Mouse (Mus musculus): ENCODE data around the gene Prl3a1. TPM values are rescaled to one million over a fixed set of nuclear protein-coding genes. Genes with fewer than 3 reads are reported as not detected.

Gene Prl3a1
- not detected in 2 replicates for polyA plus RNA-seq (2015; fragmentation: Nextera tagmentation; extraction: Ambion mirVana)

DNA sequence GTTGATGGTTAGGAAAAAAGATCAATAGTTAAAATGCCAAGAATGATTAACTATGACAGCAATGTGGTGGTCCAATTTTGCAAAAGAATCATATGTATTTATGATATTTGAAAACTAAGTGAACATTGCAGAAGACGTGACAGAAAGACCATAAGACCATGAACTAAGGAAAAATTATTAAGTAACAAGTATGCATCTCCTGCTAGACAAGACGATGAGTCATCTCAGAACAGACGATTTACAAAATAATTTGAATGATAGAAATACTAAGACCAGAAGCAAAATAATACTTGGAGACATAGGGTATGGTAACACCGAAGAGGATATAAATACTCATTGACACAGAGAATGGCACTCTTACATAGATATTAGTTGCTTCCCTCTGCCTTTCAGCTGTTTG lies at the start of gene Prl3a1:
Gene Prl3a1 (plus strand): TSS at position 301 of the 400 bp plus-strand sequence.
- Histone ChIP-seq H3K4me3 (ENCODE audit: low read length) (no peak within 1 kb of the TSS), H3K27ac (ENCODE audit: low read length) (no peak within 1 kb of the TSS), H3K9ac (ENCODE audit: low read depth, low read length) (no peak within 1 kb of the TSS), H3K4me1 (ENCODE audit: control insufficient read depth, insufficient read depth, low read length) (no peaks in the 10 kb centered on the region), H3K9me3 (ENCODE audit: control insufficient read depth, low read length) (no peaks in the 10 kb centered on the region), H3K27me3 (replicated peaks; ENCODE audit: control insufficient read depth, insufficient read depth, low read length) (no peaks in the 10 kb centered on the region), H3K4me2 (ENCODE audit: low read depth, low read length) (no peak within 1 kb of the TSS), H3K36me3 (ENCODE audit: control insufficient read depth, insufficient read depth, low read length) (no peaks in the 10 kb centered on the region)
- no peak for ATAC-seq
- WGBS, result 86% methylated on average over 4 of the region's 4 CpGs

DNA sequence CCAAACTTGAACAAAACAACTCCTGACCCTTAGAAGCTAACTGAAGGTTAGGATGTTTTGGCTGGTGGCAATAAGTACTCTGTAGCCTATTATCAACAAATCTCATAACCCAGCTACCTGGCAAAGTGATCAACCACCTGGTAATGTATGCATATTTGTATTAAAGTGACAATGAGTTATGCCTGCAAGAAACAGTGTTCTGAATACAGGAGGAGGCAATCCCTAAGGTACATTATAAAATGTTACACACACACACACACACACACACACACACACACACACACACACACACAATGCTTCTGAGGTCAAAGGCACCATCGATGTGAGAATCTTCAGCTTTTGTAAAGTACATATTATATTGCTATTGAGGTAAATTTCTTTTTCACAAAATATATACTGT lies 17.7 kb upstream of the Prl3a1 start, which contains the start of gene Prl3b1:
Gene Prl3b1 (plus strand): TSS at position 301 of the 400 bp plus-strand sequence.
- Histone ChIP-seq H3K27me3 (replicated peaks; ENCODE audit: control insufficient read depth, insufficient read depth, low read length) (no peaks in the 10 kb centered on the region), H3K36me3 (ENCODE audit: control insufficient read depth, insufficient read depth, low read length) (no peaks in the 10 kb centered on the region), H3K4me2 (ENCODE audit: low read depth, low read length) (no peak within 1 kb of the TSS), H3K27ac (ENCODE audit: low read length) (no peak within 1 kb of the TSS), H3K9ac (ENCODE audit: low read depth, low read length) (no peak within 1 kb of the TSS), H3K4me3 (ENCODE audit: low read length) (no peak within 1 kb of the TSS), H3K4me1 (ENCODE audit: control insufficient read depth, insufficient read depth, low read length) (no peaks in the 10 kb centered on the region), H3K9me3 (ENCODE audit: control insufficient read depth, low read length) (no peaks in the 10 kb centered on the region)
- no peak for ATAC-seq
- 83% methylated on average over 1 of the region's 1 CpGs for WGBS

DNA sequence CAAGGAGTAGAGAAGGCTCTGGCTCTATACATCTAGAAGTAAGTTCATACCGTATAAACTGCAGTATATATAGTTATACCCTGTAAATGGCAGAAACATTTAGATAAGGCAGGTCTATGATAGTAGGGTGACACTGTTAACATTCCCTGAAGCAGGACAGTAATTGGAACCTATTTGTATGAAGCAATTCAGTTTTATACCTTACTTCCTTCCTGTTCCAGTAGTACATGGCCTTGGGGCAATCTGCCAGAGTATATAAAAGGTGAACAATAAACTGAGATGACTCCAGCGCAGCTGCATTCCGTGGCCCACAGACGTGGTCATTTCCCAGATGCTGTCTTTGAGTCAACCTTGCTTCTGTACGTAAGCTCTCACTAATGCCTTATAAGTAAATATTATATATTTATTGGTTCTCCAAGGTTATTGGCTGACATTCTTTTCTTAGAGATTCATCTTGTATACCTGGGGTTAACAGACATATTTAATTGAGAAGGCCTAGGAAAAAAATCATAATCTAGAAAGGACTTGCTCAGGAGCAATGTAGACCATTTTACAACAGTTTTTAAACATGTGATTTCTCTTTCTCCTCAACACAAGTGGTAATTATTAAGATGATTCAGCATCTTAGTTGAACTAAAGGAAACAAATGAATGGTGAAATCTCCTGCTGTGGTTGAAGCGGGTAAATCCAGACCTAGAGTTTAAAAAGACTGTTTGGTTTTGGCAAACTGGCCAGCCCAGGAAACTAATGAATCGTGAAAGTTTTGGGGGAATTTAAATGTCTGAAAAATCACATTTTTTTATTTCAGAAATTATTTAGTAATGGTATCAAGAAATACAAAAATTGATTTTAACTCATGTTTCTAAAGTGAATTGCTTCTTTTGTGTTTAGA lies 53.3 kb downstream of the Prl3a1 start, which contains the start of gene Prl6a1:
Gene Prl6a1 (plus strand): TSS at position 294 of the 892 bp plus-strand sequence.
- Histone ChIP-seq H3K36me3 (ENCODE audit: control insufficient read depth, insufficient read depth, low read length) (no peaks in the 10 kb centered on the region), H3K27me3 (replicated peaks; ENCODE audit: control insufficient read depth, insufficient read depth, low read length) (no peaks in the 10 kb centered on the region), H3K4me1 (ENCODE audit: control insufficient read depth, insufficient read depth, low read length) (no peaks in the 10 kb centered on the region), H3K27ac (ENCODE audit: low read length) (no peak within 1 kb of the TSS), H3K9me3 (ENCODE audit: control insufficient read depth, low read length) (no peaks in the 10 kb centered on the region), H3K9ac (ENCODE audit: low read depth, low read length) (no peak within 1 kb of the TSS), H3K4me2 (ENCODE audit: low read depth, low read length) (no peak within 1 kb of the TSS), H3K4me3 (ENCODE audit: low read length) (no peak within 1 kb of the TSS)
- ATAC-seq, result peak; percentile 99
- 63% methylated on average over 7 of the region's 7 CpGs for WGBS

Other genes with a start within 250 kb of the Prl3a1 start
- gene Prl, start 201.9 kb upstream of the Prl3a1 start, polyA plus RNA-seq (2015; fragmentation: Nextera tagmentation; extraction: Ambion mirVana), result not detected in 2 replicates
- gene Prl3d1, start 165.2 kb upstream of the Prl3a1 start, polyA plus RNA-seq (2015; fragmentation: Nextera tagmentation; extraction: Ambion mirVana), result not detected in 2 replicates
- gene Prl3d2, start 137.7 kb upstream of the Prl3a1 start, polyA plus RNA-seq (2015; fragmentation: Nextera tagmentation; extraction: Ambion mirVana), result not detected in 2 replicates
- gene Prl3d3, start 102.6 kb upstream of the Prl3a1 start, polyA plus RNA-seq (2015; fragmentation: Nextera tagmentation; extraction: Ambion mirVana), result not detected in 2 replicates
- not detected in 2 replicates for gene Prl3c1, start 62.8 kb upstream of the Prl3a1 start, polyA plus RNA-seq (2015; fragmentation: Nextera tagmentation; extraction: Ambion mirVana)
- gene Prl3b1, start 17.6 kb upstream of the Prl3a1 start, polyA plus RNA-seq (2015; fragmentation: Nextera tagmentation; extraction: Ambion mirVana), result not detected in 2 replicates
- gene Prl6a1, start 53.2 kb downstream of the Prl3a1 start, polyA plus RNA-seq (2015; fragmentation: Nextera tagmentation; extraction: Ambion mirVana), result 0.21 and 1.1 TPM in 2 replicates
- gene Prl8a2, start 86.2 kb downstream of the Prl3a1 start, polyA plus RNA-seq (2015; fragmentation: Nextera tagmentation; extraction: Ambion mirVana), result not detected in 2 replicates
- not detected in 2 replicates for gene Prl2b1, start 131.4 kb downstream of the Prl3a1 start, polyA plus RNA-seq (2015; fragmentation: Nextera tagmentation; extraction: Ambion mirVana)
- not detected in 2 replicates for gene Prl8a6, start 179.3 kb downstream of the Prl3a1 start, polyA plus RNA-seq (2015; fragmentation: Nextera tagmentation; extraction: Ambion mirVana)